Mouse (Mus musculus): ENCODE results near the gene Tnnt1.

DNA sequence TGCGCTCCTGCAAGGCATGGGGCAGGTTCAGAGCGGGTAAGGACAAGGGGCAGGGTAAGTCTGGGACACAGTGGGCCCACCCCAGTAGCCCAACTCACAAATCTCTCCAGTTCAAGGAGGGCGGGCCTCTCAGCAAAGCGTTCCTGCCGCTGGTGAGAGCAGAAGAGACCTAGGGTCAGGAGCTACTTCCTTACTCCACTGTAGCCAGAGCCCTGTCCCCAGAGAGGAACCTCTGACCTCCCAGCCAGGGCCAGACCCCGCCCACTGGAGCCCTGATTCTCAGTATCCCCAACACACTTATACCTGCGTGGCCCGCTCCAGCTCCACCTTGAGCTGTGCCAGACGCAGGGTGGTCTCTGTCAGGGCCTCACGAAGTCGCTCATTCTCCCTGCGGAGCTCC is 33.9 kb downstream of the Tnnt1 start:
- TF ChIP-seq CTCF (IDR thresholded peaks at IDR 0.05; ENCODE audit: borderline replicate concordance, insufficient read depth, low read length) (no peak), POLR2A (IDR thresholded peaks at IDR 0.05; ENCODE audit: low read depth, low read length) (no peak)
